Mouse (Mus musculus): ENCODE results near the gene Zfp292. TPM values are rescaled to one million over a fixed set of nuclear protein-coding genes. Genes with fewer than 3 reads are reported as not detected.
A peak's percentile ranks its signal among the peaks of the same experiment; 100 is the strongest.

Gene Zfp292
- polyA plus RNA-seq, 1 experiment, result 5.7 TPM

- H3K27ac ChIP-seq (replicated peaks; ENCODE audit: low read depth, low read length), result no peak overlapping the region
- H3K4me3 ChIP-seq (ENCODE audit: insufficient read depth, low read depth, low read length), result no peak overlapping the region
- no peaks in the 10 kb centered on the region for H3K4me1 ChIP-seq (ENCODE audit: control insufficient read depth, insufficient read depth, insufficient read length, low read length)
Observed at GRCm38 (mm10) chr4:34786476-34786875, 96.3 kb downstream of the Zfp292 start.

GRCm38 (mm10) chr4:34785646-34786045, 97.1 kb downstream of the Zfp292 start:
- Histone ChIP-seq H3K4me3 (ENCODE audit: insufficient read depth, low read depth, low read length) (no peak overlapping the region), H3K27ac (replicated peaks; ENCODE audit: low read depth, low read length) (no peak overlapping the region), H3K4me1 (ENCODE audit: control insufficient read depth, insufficient read depth, insufficient read length, low read length) (no peaks in the 10 kb centered on the region)

GRCm38 (mm10) chr4:34784865-34785264, 97.9 kb downstream of the Zfp292 start:
- Histone ChIP-seq H3K4me3 (ENCODE audit: insufficient read depth, low read depth, low read length) (no peak overlapping the region), H3K4me1 (ENCODE audit: control insufficient read depth, insufficient read depth, insufficient read length, low read length) (no peaks in the 10 kb centered on the region), H3K27ac (replicated peaks; ENCODE audit: low read depth, low read length) (no peak overlapping the region)

- H3K4me3 ChIP-seq (ENCODE audit: insufficient read depth, low read depth, low read length), result no peak overlapping the region
- no peak overlapping the region for H3K27ac ChIP-seq (replicated peaks; ENCODE audit: low read depth, low read length)
- no peaks in the 10 kb centered on the region for H3K4me1 ChIP-seq (ENCODE audit: control insufficient read depth, insufficient read depth, insufficient read length, low read length)
Observed at GRCm38 (mm10) chr4:34782730-34783129, 100.0 kb downstream of the Zfp292 start.

GRCm38 (mm10) chr4:34777677-34778527, 104.9 kb downstream of the Zfp292 start, which contains the start of gene Smim8:
TSS of gene Smim8 (minus strand) at chr4:34778423.
- H3K27ac ChIP-seq (replicated peaks; ENCODE audit: low read depth, low read length), result peak within 1 kb of the TSS; percentile 92
- H3K4me1 ChIP-seq (ENCODE audit: control insufficient read depth, insufficient read depth, insufficient read length, low read length), result peaks cover 3% of the 10 kb centered on the region
- H3K4me3 ChIP-seq (ENCODE audit: insufficient read depth, low read depth, low read length), result peak within 1 kb of the TSS; percentile 96

- Histone ChIP-seq H3K4me1 (ENCODE audit: control insufficient read depth, insufficient read depth, insufficient read length, low read length) (peaks cover 1% of the 10 kb centered on the region), H3K27ac (replicated peaks; ENCODE audit: low read depth, low read length) (no peak overlapping the region), H3K4me3 (ENCODE audit: insufficient read depth, low read depth, low read length) (no peak overlapping the region)
Observed at GRCm38 (mm10) chr4:34771652-34772371, 110.9 kb downstream of the Zfp292 start.

GRCm38 (mm10) chr4:34756163-34756562, 126.6 kb downstream of the Zfp292 start, which contains the start of gene Gm136:
TSS of gene Gm136 (minus strand) at chr4:34756263.
- Histone ChIP-seq H3K27ac (replicated peaks; ENCODE audit: low read depth, low read length) (no peak within 1 kb of the TSS), H3K4me3 (ENCODE audit: insufficient read depth, low read depth, low read length) (no peak within 1 kb of the TSS), H3K4me1 (ENCODE audit: control insufficient read depth, insufficient read depth, insufficient read length, low read length) (no peaks in the 10 kb centered on the region)

Other genes starting within 250 kb of the Zfp292 start
- 16.0 and 17.7 TPM in 2 replicates for gene Slc35a1, start 195.5 kb downstream of the Zfp292 start, polyA plus RNA-seq (2012; ENCODE audit: insufficient read depth, insufficient read length, missing spikeins)
- gene Cfap206, start 152.8 kb downstream of the Zfp292 start, polyA plus RNA-seq (2012; ENCODE audit: insufficient read depth, insufficient read length, missing spikeins), result not detected in 2 replicates
- gene Gm136, start 126.7 kb downstream of the Zfp292 start, polyA plus RNA-seq (2012; ENCODE audit: insufficient read depth, insufficient read length, missing spikeins), result not detected in 2 replicates
- 86.7 and 95.6 TPM in 2 replicates for gene Smim8, start 104.5 kb downstream of the Zfp292 start, polyA plus RNA-seq (2012; ENCODE audit: insufficient read depth, insufficient read length, missing spikeins)
- gene Cga, start 10.8 kb upstream of the Zfp292 start, polyA plus RNA-seq (2012; ENCODE audit: insufficient read depth, insufficient read length, missing spikeins), result not detected in 2 replicates

Measured in brown adipose tissue, adult 24 weeks (tissue).